Mouse (Mus musculus): Measurements from ENCODE around the gene 9130230L23Rik. TPM values are rescaled to one million over a fixed set of nuclear protein-coding genes. Genes with fewer than 3 reads are reported as not detected.

The 9130230L23Rik gene
- polyA plus RNA-seq (2015; fragmentation: Nextera tagmentation; extraction: Ambion mirVana), result not detected in 2 replicates

DNA sequence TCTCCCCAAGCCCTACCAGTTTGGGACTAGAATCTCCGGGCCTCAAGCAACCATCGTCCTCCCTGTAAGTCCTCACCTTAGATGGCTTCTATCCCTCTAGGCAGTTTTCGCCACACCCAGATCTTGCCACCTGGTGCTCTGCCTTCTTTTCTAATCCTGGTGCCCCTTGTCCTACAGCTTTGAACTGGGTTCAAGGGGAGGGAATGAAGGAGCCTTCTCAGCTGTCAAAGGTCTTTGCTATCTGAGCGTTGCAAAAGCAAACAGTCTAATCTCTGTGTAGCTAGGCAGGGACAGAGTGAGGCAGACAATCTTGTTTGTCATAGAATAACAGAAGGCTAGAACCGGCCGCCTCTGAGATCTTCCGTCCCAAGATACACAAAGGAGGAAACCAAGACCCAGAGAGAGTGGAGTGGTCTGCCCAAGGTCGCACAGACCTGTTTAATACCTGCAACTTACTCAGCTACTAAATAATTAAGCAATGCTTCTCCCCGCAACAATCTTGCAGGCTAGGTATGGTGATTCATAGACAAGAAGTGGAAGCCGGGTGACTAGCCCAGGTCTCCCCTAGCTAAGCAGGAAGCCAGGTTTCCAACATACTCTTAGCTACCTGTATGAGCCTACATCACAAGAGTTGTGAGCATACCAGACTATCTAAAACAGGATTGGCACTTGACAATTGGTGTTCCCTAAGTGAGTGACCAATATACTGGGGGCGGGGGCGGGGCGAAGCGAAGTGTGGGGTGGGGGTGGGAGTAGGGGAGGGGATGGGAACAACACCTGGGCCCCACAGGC lies at the start of gene 9130230L23Rik:
Gene 9130230L23Rik (minus strand): TSS at position 152 of the 792 bp plus-strand sequence.
- Histone ChIP-seq H3K9me3 (ENCODE audit: control insufficient read depth, low read length) (no peaks in the 10 kb centered on the region), H3K4me1 (replicated peaks; ENCODE audit: control insufficient read depth, insufficient read depth, low read length) (no peaks in the 10 kb centered on the region), H3K27me3 (replicated peaks; ENCODE audit: control insufficient read depth, insufficient read depth, low read length) (no peaks in the 10 kb centered on the region), H3K4me2 (ENCODE audit: low read length) (no peak within 1 kb of the TSS), H3K36me3 (ENCODE audit: control insufficient read depth, insufficient read depth) (no peaks in the 10 kb centered on the region), H3K9ac (replicated peaks; ENCODE audit: low read depth, low read length) (no peak within 1 kb of the TSS), H3K4me3 (replicated peaks; ENCODE audit: low read length) (no peak within 1 kb of the TSS), H3K27ac (ENCODE audit: low read length) (no peak within 1 kb of the TSS)
- WGBS, result 78% methylated on average over 14 of the region's 14 CpGs
- ATAC-seq, result no peak

DNA sequence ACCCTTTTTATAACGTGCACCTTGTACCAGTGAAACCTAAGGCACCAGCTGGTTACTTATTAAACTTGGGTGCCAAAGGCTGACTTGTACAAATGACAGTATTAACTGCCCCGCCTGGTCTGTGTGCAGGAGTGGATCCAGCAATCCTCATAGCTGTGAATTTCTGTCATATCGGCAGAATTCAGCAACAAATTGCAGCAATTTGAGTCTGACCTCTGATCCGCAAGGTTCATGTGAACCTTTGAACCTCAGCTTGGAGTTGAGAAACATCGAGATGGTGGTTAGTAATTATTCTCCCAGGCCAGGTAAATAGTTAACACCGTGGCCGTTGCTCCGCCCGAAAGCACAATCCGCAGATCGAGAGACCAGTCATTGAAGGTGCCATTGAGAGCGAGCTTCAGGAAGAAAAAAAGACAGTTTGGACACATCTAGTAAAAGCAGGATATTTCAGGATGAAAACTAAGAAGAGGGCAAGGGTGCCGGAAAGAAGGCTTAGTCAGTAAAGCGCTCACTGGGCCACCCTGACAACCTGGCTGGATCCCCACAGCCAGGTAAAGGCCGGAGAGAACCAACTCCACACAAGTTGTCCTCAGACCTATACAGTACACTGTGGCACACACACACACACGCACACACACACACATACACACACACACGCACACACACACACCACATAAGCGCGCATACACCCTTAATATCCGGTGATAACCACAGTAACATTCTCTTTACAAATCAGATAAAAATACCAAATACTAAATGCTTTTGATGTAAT lies 48.9 kb upstream of the 9130230L23Rik start:
- H3K27me3 ChIP-seq (replicated peaks; ENCODE audit: control insufficient read depth, insufficient read depth, low read length), result no peaks in the 10 kb centered on the region
- H3K4me1 ChIP-seq (replicated peaks; ENCODE audit: control insufficient read depth, insufficient read depth, low read length), result no peaks in the 10 kb centered on the region
- H3K36me3 ChIP-seq (ENCODE audit: control insufficient read depth, insufficient read depth), result no peaks in the 10 kb centered on the region
- ATAC-seq, result no peak
- H3K9me3 ChIP-seq (ENCODE audit: control insufficient read depth, low read length), result no peaks in the 10 kb centered on the region
- no peak overlapping the region for H3K4me2 ChIP-seq (ENCODE audit: low read length)
- WGBS, result 93% methylated on average over 20 of the region's 20 CpGs
- H3K9ac ChIP-seq (replicated peaks; ENCODE audit: low read depth, low read length), result no peak overlapping the region
- H3K27ac ChIP-seq (ENCODE audit: low read length), result no peak overlapping the region
- no peak overlapping the region for H3K4me3 ChIP-seq (replicated peaks; ENCODE audit: low read length)

DNA sequence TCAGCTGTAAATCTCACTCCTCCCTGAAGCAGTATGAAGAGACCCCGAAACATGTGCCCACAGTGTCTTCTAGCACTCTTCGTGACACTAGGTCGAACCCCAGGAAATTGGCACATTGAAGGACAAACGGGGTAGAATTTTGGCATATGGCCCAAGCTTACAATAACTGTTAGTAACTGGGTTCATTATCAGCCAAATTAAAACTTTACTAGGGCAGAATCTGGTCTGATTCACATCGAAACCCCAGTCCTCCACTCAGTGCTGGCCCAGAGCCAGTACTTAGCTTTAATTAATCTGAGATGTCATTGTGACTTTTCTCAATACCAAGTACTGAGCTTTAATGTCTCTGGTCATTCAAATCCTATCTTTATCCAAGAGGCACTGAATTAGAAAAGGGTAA lies 46.8 kb upstream of the 9130230L23Rik start:
- Histone ChIP-seq H3K9me3 (ENCODE audit: control insufficient read depth, low read length) (no peaks in the 10 kb centered on the region), H3K9ac (replicated peaks; ENCODE audit: low read depth, low read length) (no peak overlapping the region), H3K36me3 (ENCODE audit: control insufficient read depth, insufficient read depth) (no peaks in the 10 kb centered on the region), H3K4me1 (replicated peaks; ENCODE audit: control insufficient read depth, insufficient read depth, low read length) (no peaks in the 10 kb centered on the region), H3K27ac (ENCODE audit: low read length) (no peak overlapping the region), H3K27me3 (replicated peaks; ENCODE audit: control insufficient read depth, insufficient read depth, low read length) (no peaks in the 10 kb centered on the region), H3K4me3 (replicated peaks; ENCODE audit: low read length) (no peak overlapping the region), H3K4me2 (ENCODE audit: low read length) (no peak overlapping the region)
- WGBS, result 37% methylated on average over 5 of the region's 5 CpGs
- no peak for ATAC-seq

DNA sequence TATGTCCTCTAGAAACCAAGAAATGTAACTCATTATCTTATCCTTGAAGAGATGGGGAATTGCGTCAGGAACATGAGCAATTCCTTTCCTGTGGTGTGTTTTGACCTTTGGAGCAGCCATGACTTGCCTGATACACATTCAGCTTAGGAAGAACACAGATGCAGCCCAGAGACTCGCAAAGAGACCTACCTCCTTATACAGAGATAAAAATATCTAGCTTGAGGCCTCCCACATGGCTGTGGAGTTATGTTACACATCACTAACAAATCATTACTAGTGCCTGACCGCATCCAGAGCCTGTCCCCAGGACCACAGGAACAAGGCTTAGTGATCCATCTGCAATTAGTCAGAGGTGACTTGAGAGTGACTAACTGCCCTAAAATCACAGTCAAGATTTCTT lies 42.3 kb upstream of the 9130230L23Rik start:
- H3K4me2 ChIP-seq (ENCODE audit: low read length), result no peak overlapping the region
- H3K4me1 ChIP-seq (replicated peaks; ENCODE audit: control insufficient read depth, insufficient read depth, low read length), result no peaks in the 10 kb centered on the region
- no peak overlapping the region for H3K4me3 ChIP-seq (replicated peaks; ENCODE audit: low read length)
- no peak for ATAC-seq
- no peaks in the 10 kb centered on the region for H3K9me3 ChIP-seq (ENCODE audit: control insufficient read depth, low read length)
- no peak overlapping the region for H3K27ac ChIP-seq (ENCODE audit: low read length)
- 89% methylated on average over 3 of the region's 3 CpGs for WGBS
- H3K36me3 ChIP-seq (ENCODE audit: control insufficient read depth, insufficient read depth), result no peaks in the 10 kb centered on the region
- H3K27me3 ChIP-seq (replicated peaks; ENCODE audit: control insufficient read depth, insufficient read depth, low read length), result no peaks in the 10 kb centered on the region
- H3K9ac ChIP-seq (replicated peaks; ENCODE audit: low read depth, low read length), result no peak overlapping the region

DNA sequence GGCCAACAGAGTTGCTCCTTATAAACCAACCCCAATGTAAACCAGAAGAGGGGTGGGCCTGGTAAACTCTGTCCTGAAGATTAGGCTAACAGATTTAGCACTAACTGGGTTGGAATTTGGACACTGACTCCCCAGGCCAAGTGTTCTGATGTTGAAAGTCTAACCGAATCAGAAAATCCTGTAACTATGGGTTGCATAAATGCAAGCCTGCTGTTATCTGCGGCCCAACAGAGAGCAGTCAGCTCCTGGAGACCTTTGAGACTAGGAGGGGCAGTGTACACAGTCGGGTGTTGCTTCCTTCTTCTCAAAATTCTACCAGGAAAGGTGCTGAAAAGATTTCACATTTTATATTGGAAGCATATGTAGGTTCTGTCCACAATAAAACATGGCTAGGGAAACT lies 39.8 kb upstream of the 9130230L23Rik start:
- H3K4me1 ChIP-seq (replicated peaks; ENCODE audit: control insufficient read depth, insufficient read depth, low read length), result no peaks in the 10 kb centered on the region
- no peak overlapping the region for H3K9ac ChIP-seq (replicated peaks; ENCODE audit: low read depth, low read length)

DNA sequence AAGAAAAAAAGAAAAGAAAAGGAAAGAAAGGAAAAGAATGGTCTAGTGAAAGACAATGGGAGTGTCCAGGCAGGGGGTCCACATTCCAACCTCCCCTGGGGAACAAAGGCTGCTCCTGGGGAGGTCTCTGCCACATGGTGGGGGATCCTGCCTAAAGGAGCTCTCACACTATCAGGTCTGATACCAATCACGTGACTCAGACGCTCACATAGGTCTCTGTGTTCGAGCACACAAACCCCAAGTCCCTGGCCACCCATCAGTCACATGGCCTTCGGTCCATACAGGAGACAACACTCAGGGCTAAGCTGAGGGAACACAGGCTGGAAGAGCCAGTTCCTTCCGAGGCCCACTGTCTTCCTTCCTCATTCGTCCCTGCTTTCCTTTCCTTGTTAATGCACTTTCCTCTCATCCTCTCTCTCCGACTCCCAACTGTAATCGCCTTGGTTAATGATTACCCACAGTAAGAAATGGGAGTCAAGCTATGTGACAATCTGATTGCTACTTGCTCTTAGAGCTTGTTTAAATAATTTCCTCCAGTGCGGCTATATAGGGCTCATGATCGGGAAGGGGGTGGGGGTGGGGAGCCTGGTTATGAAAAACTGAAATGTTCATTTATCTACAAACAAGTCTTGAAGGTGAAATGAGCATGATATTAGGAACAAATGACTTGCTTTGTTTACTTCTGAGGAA lies 38.7 kb upstream of the 9130230L23Rik start:
- Histone ChIP-seq H3K4me3 (replicated peaks; ENCODE audit: low read length) (no peak overlapping the region), H3K9ac (replicated peaks; ENCODE audit: low read depth, low read length) (no peak overlapping the region), H3K4me2 (ENCODE audit: low read length) (no peak overlapping the region), H3K9me3 (ENCODE audit: control insufficient read depth, low read length) (no peaks in the 10 kb centered on the region), H3K27ac (ENCODE audit: low read length) (no peak overlapping the region), H3K36me3 (ENCODE audit: control insufficient read depth, insufficient read depth) (no peaks in the 10 kb centered on the region), H3K27me3 (replicated peaks; ENCODE audit: control insufficient read depth, insufficient read depth, low read length) (no peaks in the 10 kb centered on the region), H3K4me1 (replicated peaks; ENCODE audit: control insufficient read depth, insufficient read depth, low read length) (no peaks in the 10 kb centered on the region)
- WGBS, result 50% methylated on average over 10 of the region's 10 CpGs
- ATAC-seq, result no peak

More for the DNA sequence above, 39.8 kb upstream of the 9130230L23Rik start:
- no peak for ATAC-seq
- no peaks in the 10 kb centered on the region for H3K27me3 ChIP-seq (replicated peaks; ENCODE audit: control insufficient read depth, insufficient read depth, low read length)
- H3K4me2 ChIP-seq (ENCODE audit: low read length), result no peak overlapping the region
- no peaks in the 10 kb centered on the region for H3K36me3 ChIP-seq (ENCODE audit: control insufficient read depth, insufficient read depth)
- WGBS, result 86% methylated on average over 3 of the region's 3 CpGs
- no peak overlapping the region for H3K27ac ChIP-seq (ENCODE audit: low read length)
- no peak overlapping the region for H3K4me3 ChIP-seq (replicated peaks; ENCODE audit: low read length)
- no peaks in the 10 kb centered on the region for H3K9me3 ChIP-seq (ENCODE audit: control insufficient read depth, low read length)

DNA sequence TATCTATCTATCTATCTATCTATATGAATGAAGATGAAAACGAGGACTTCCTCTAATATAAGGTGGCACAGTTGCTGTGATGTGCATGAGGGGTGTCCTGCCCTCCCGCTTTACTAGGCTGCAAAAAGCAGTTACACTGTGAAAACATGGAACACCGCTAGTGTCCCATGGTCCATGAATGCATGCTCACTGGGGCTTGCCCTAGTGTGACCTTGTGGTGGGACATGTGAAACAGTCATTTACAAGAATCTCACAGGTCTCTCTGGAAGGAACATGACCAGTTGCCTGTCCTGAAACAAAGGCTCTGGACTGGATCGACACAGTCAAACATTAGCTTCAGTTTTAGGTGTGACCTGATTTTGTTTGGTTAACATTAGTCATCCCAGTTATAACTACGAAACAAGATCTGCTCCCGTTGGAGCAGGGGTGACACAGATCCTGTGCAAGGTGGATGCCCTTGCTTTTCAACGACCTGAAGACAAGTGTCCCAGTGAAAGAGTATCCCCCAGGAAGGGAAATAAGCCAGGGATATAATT lies 36.7 kb upstream of the 9130230L23Rik start:
- WGBS, result 92% methylated on average over 7 of the region's 7 CpGs
- no peak for ATAC-seq
- peaks cover 10% of the 10 kb centered on the region for H3K4me1 ChIP-seq (replicated peaks; ENCODE audit: control insufficient read depth, insufficient read depth, low read length)
- H3K27me3 ChIP-seq (replicated peaks; ENCODE audit: control insufficient read depth, insufficient read depth, low read length), result no peaks in the 10 kb centered on the region
- no peak overlapping the region for H3K4me2 ChIP-seq (ENCODE audit: low read length)
- H3K4me3 ChIP-seq (replicated peaks; ENCODE audit: low read length), result no peak overlapping the region
- no peak overlapping the region for H3K9ac ChIP-seq (replicated peaks; ENCODE audit: low read depth, low read length)
- no peaks in the 10 kb centered on the region for H3K9me3 ChIP-seq (ENCODE audit: control insufficient read depth, low read length)
- no peak overlapping the region for H3K27ac ChIP-seq (ENCODE audit: low read length)
- no peaks in the 10 kb centered on the region for H3K36me3 ChIP-seq (ENCODE audit: control insufficient read depth, insufficient read depth)

DNA sequence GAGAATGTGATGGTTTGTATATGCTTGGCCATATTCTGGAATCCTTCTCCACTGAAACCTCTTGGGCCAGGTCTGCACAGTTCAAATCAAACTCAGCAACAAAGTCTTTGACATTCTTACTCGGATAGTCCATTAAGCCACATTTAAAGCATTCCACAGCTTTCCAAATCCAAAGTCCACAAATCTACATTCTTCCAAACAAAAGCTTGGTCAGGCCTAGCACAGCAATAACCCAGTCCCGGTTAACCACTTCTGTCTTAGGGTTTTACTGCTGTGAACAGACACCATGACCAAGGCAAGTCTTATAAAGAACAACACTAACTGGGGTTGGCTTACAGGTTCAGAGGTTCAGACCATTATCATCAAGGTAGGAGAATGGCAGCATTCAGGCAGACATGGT lies 35.7 kb upstream of the 9130230L23Rik start:
- Histone ChIP-seq H3K27ac (ENCODE audit: low read length) (no peak overlapping the region), H3K4me3 (replicated peaks; ENCODE audit: low read length) (no peak overlapping the region), H3K4me2 (ENCODE audit: low read length) (no peak overlapping the region), H3K27me3 (replicated peaks; ENCODE audit: control insufficient read depth, insufficient read depth, low read length) (no peaks in the 10 kb centered on the region), H3K9me3 (ENCODE audit: control insufficient read depth, low read length) (no peaks in the 10 kb centered on the region), H3K4me1 (replicated peaks; ENCODE audit: control insufficient read depth, insufficient read depth, low read length) (peaks cover 10% of the 10 kb centered on the region), H3K9ac (replicated peaks; ENCODE audit: low read depth, low read length) (no peak overlapping the region), H3K36me3 (ENCODE audit: control insufficient read depth, insufficient read depth) (no peaks in the 10 kb centered on the region)
- 86% methylated on average over 2 of the region's 2 CpGs for WGBS
- no peak for ATAC-seq

DNA sequence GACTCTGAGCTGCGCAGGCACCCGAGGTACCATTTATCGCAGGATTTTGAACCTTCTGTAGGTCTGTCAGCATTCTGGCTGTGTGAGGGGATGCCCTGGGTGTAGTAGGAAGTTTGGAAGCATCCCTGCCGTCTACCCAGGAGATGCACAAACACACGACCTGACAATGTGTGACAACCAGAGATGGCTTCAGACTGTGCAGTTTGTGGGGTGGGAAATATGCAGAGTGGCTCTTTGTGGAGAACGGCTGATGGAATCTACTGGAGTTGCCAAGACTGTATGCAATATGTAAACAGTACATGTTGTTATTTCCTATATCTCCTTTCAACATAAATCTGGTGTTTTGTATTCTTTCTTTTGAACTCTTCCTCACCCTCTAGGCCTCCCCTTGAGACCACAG lies 33.0 kb upstream of the 9130230L23Rik start:
- no peak overlapping the region for H3K27ac ChIP-seq (ENCODE audit: low read length)
- no peaks in the 10 kb centered on the region for H3K27me3 ChIP-seq (replicated peaks; ENCODE audit: control insufficient read depth, insufficient read depth, low read length)
- H3K36me3 ChIP-seq (ENCODE audit: control insufficient read depth, insufficient read depth), result no peaks in the 10 kb centered on the region
- no peak for ATAC-seq
- no peak overlapping the region for H3K4me2 ChIP-seq (ENCODE audit: low read length)
- 51% methylated on average over 6 of the region's 6 CpGs for WGBS
- H3K9ac ChIP-seq (replicated peaks; ENCODE audit: low read depth, low read length), result no peak overlapping the region
- no peaks in the 10 kb centered on the region for H3K9me3 ChIP-seq (ENCODE audit: control insufficient read depth, low read length)
- no peak overlapping the region for H3K4me3 ChIP-seq (replicated peaks; ENCODE audit: low read length)
- peaks cover 10% of the 10 kb centered on the region for H3K4me1 ChIP-seq (replicated peaks; ENCODE audit: control insufficient read depth, insufficient read depth, low read length)
